Mouse (Mus musculus) left cerebral cortex, adult 6 months (tissue): ENCODE data around the gene Ccdc40. TPM values are rescaled to one million over a fixed set of nuclear protein-coding genes. Genes with fewer than 3 reads are reported as not detected.

Experiments used
- long read RNA-seq, 2 experiments: library from polyadenylated mRNA; unstranded; transcript quantifications; one replicate each; pipeline ENCODE4 v2.0.0; 2019 to 2020
- polyA plus RNA-seq: library from polyadenylated mRNA; unstranded; fragments of <200 nt; fragmentation: Nextera tagmentation; gene quantifications from 2 replicates; pipeline ENCODE4 v1.2.3, GENCODE M21; 2021

The Ccdc40 gene
- 0.79 and 1.1 TPM in 2 replicates for polyA plus RNA-seq
- long read RNA-seq, experiment 1, partial matches to known transcripts = 1 of 4 reads
- long read RNA-seq, experiment 1, other reads (novel, unspliced or antisense) = 2 of 4 reads
- long read RNA-seq, experiment 2, partial matches to known transcripts = 0 of 1 reads
- long read RNA-seq, experiment 2, other reads (novel, unspliced or antisense) = 0 of 1 reads

DNA sequence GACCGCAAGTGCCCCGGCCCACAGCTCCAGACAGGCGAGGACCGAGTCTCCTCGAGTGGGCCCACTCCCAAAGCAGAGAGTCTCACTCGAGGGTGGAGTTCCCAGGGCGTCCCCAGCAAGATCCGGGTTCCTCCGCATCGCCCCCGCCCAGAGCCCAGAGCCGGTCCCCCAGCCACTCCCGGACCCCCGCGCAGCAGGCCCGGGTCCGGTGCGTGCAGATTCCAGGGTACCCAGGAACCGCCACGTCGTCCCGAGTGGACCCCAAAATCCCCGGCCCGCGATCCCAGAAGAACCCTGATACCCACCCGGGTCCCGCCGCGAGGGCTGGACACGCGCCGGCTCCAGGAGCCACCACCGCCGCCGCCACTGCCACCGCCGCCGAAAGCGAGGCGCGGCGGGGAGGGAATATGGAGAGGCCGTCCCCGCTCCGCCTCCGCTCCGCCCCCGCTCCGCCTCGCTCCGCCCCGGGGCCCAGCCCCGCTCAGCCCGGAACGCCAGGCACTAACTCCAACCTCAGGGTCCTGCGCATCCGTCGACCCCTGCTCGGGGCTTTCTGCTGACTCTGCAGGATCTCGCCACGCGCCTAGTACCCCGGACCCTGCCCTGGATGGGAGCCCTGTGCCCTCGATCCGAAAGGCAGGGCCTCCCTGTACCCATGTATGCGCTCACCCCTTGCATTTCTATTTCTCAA is at the start of gene Ccdc40, which contains the start of gene Tbc1d16:
Ccdc40 (plus strand) TSS at position 482 of the 691 bp plus-strand sequence.
Tbc1d16 (minus strand) TSS at position 409 of the 691 bp plus-strand sequence.

DNA sequence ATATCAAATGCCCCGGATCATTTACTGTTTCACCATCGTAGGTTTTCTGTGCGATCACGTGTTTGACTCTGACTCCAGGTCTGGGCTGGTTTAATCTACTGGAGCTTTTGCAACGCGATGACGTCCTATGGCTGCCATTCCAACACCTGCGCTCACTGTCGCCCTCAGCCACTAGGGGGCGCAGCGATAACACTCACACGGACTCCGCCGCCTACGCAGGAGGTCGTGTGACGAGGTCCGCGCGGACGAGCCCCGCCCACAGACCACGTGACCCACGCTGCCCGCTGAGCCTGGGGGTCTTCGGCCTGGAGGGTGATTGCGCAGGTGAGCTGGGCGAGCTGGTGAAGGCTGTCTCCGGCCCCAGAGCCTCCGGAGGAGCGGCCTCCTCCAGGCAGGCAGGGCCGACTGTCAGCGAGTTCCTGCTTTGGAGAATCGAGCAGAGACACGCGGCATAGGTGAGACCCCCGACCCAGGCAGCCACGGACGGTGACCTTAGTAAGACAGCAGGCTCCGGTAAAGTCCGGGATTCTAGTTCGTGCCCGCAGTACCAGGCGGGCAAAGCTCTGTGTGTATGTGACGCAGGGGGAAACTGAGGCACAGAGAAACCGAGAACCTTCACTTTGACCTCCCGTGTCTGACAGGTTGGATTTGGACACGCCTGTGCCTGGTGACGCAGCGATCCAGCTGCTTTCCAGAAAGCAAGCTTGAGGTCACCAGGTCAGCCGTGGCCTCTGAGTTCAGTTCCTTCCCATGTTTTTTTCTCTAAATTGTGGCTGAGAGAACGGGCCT is 39.6 kb downstream of the Ccdc40 start, which contains the start of gene Gaa:
Gaa (plus strand) TSS at position 120 of the 789 bp plus-strand sequence.

DNA sequence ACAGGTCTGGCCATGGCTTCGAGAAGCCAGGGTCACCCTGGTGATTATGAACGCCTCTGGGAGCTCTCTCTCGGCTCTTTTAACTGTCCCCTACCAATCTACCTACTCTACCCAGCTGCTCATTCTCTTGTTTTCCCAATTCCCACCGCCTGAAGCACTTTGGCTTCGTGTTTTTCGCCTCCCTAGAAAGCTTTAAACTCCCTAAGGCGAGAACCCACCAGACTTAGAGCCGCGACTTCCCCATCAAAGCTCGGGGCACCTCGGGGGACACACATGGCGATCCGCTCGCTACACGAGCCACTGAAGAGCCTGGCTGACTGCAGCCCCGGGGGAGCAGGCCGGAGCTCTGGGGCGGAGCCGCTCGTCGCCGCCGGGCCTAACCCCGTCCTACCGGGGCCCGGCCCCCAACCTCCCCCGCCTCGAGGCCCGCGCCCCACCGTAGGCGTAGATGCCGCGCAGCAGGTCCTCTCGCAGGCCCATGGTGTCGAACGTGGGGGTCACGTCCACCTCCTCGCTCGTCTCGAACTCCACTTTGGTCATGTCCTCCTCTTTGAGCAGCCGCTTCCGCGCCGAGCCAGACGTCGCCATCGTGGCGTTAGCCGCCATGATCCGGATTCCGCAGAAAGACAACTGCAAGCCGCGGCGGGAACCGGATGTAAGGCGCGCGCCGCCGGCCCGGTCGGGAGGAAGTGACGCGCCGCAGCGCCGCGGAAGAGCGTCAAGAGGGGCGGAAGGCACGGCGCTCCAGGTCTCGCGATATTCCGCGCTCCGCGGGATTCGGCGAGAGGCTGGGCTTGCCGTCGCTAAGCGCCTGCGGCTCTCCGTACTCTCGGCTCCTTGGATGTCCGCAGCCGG is 71.2 kb downstream of the Ccdc40 start, which contains the start of gene Eif4a3:
Eif4a3 (minus strand) TSS at position 699 of the 855 bp plus-strand sequence.

GRCm38 (mm10) chr11:119307658-119307867 is 79.2 kb downstream of the Ccdc40 start, which contains the start of gene Card14:
Card14 (plus strand) TSS chr11:119307768.

Other genes with a start within 250 kb of the Ccdc40 start
- gene Enpp7, start 240.4 kb upstream of the Ccdc40 start, polyA plus RNA-seq = not detected in 2 replicates
- gene Cbx2, start 205.6 kb upstream of the Ccdc40 start, polyA plus RNA-seq = 0.25 and 0.87 TPM in 2 replicates
- gene Cbx8, start 187.6 kb upstream of the Ccdc40 start, polyA plus RNA-seq = 8.6 and 10.9 TPM in 2 replicates
- gene Cbx4, start 142.4 kb upstream of the Ccdc40 start, polyA plus RNA-seq = 4.0 and 15.9 TPM in 2 replicates
- 6.4 and 7.0 TPM in 2 replicates for gene Tbc1d16, start 73 bp upstream of the Ccdc40 start, polyA plus RNA-seq
- 147 and 167 TPM in 2 replicates for gene Gaa, start 39.3 kb downstream of the Ccdc40 start, polyA plus RNA-seq
- 153 and 159 TPM in 2 replicates for gene Eif4a3, start 71.5 kb downstream of the Ccdc40 start, polyA plus RNA-seq
- gene Card14, start 79.2 kb downstream of the Ccdc40 start, polyA plus RNA-seq = 0.06 and 0.10 TPM in 2 replicates
- gene Sgsh, start 127.0 kb downstream of the Ccdc40 start, polyA plus RNA-seq = 2.5 and 3.2 TPM in 2 replicates
- 2.9 and 3.0 TPM in 2 replicates for gene Slc26a11, start 127.0 kb downstream of the Ccdc40 start, polyA plus RNA-seq
- gene Rnf213, start 164.5 kb downstream of the Ccdc40 start, polyA plus RNA-seq = 0.60 and 0.70 TPM in 2 replicates